Mouse (Mus musculus): ENCODE results near the gene Lyst. TPM values are rescaled to one million over a fixed set of nuclear protein-coding genes. Genes with fewer than 3 reads are reported as not detected.

The Lyst gene
- total and polyA plus RNA-seq, 3 experiments = 2.9 to 3.1 TPM; not detected in 1

DNA sequence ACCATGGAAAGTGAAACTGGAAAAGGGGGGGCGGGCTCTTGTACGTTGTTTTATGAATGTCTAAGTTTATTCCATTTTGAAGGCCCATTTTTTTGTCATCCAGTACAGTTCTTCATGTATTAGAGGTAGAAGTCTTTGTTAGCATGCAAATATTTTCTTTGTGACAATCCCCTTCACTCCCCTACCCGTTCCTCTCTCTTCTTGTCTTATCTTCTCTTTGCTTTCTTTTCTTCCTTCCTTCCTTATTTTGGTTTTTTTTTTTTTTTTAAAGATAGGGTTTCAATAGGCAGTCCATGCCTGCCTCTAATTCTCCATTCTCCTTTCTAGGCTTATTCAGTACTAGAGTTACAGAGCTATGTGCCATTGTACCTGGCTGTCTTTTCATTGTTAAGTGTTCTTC is 32.4 kb downstream of the Lyst start:
- no peaks in the 10 kb centered on the region for H3K79me2 ChIP-seq (ENCODE audit: control insufficient read depth, insufficient read depth, low read length, poor library complexity)
- H3K27me3 ChIP-seq (ENCODE audit: control insufficient read depth in 1 of 2, insufficient read depth in 2 of 2, low read length in 2 of 2) = no peaks in the 10 kb centered on the region
- DNase-seq (ENCODE audit: low read depth, low spot score) = peak; percentile 53
- H3K9ac ChIP-seq (ENCODE audit: control insufficient read depth, low read depth, low read length, poor library complexity, severe bottlenecking) = peak overlapping the region; percentile 51
- TF ChIP-seq SMC3 (IDR thresholded peaks at IDR 0.05; ENCODE audit: low read depth, low read length) (no peak), TBP (IDR thresholded peaks at IDR 0.05; ENCODE audit: low read depth, low read length) (no peak), MAZ (IDR thresholded peaks at IDR 0.05; ENCODE audit: low read depth, low read length) (no peak), HCFC1 (IDR thresholded peaks at IDR 0.05; ENCODE audit: low read depth, low read length) (0 out of 2 replicates have a peak, but pooled peaks have one; percentile 22), BHLHE40 (IDR thresholded peaks at IDR 0.05; ENCODE audit: borderline replicate concordance, low read depth, low read length) (no peak), NELFE (IDR thresholded peaks at IDR 0.05; ENCODE audit: low read depth, low read length) (no peak), TCF12 (IDR thresholded peaks at IDR 0.05; ENCODE audit: low read depth, low read length) (no peak), TAL1 (IDR thresholded peaks at IDR 0.05; ENCODE audit: low read length) (no peak), CHD2 (IDR thresholded peaks at IDR 0.05; ENCODE audit: low read length) (no peak), CTCF (IDR thresholded peaks at IDR 0.05 in 2 of 3, conservative IDR thresholded peaks at IDR 0.05 in 1 of 3; ENCODE audit: control insufficient read depth in 1 of 3, insufficient read depth in 1 of 3, low read depth in 2 of 3, low read length in 3 of 3, poor library complexity in 1 of 3, severe bottlenecking in 1 of 3) (no peak), ZC3H11A (IDR thresholded peaks at IDR 0.05; ENCODE audit: low read depth, low read length) (no peak), USF1 (IDR thresholded peaks at IDR 0.05; ENCODE audit: low read depth, low read length) (no peak), POLR2A (IDR thresholded peaks at IDR 0.05; ENCODE audit: control insufficient read depth in 1 of 2, insufficient read depth in 1 of 2, low read depth in 1 of 2, low read length in 2 of 2, poor library complexity in 1 of 2) (no peak), ZKSCAN1 (IDR thresholded peaks at IDR 0.05; ENCODE audit: low read depth, low read length) (no peak), NRF1 (IDR thresholded peaks at IDR 0.05; ENCODE audit: insufficient read depth, low read depth, low read length, poor library complexity, severe bottlenecking) (no peak), JUND (IDR thresholded peaks at IDR 0.05; ENCODE audit: low read depth, low read length) (no peak), E2F4 (IDR thresholded peaks at IDR 0.05; ENCODE audit: borderline replicate concordance, low read depth, low read length) (no peak), POLR2AphosphoS2 (IDR thresholded peaks at IDR 0.05; ENCODE audit: low read length) (no peak), MAX (IDR thresholded peaks at IDR 0.05; ENCODE audit: low read length) (no peak), ZMIZ1 (IDR thresholded peaks at IDR 0.05; ENCODE audit: low read depth, low read length) (no peak), CHD1 (IDR thresholded peaks at IDR 0.05; ENCODE audit: low read depth, low read length) (no peak), ETS1 (IDR thresholded peaks at IDR 0.05; ENCODE audit: low read depth, low read length) (peak; percentile 42; the same call in 1 of the 2 replicates), MXI1 (IDR thresholded peaks at IDR 0.05; ENCODE audit: low read depth, low read length) (no peak), MAFK (IDR thresholded peaks at IDR 0.05; ENCODE audit: borderline replicate concordance, low read depth, low read length) (no peak), GATA1 (IDR thresholded peaks at IDR 0.05; ENCODE audit: low read depth, low read length) (peak; percentile 73), ZNF384 (IDR thresholded peaks at IDR 0.05; ENCODE audit: low read depth, low read length) (peak; percentile 98), RCOR1 (IDR thresholded peaks at IDR 0.05; ENCODE audit: low read depth, low read length) (peak; percentile 60; the same call in 1 of the 2 replicates), MYB (IDR thresholded peaks at IDR 0.05; ENCODE audit: low read depth, low read length) (no peak), MYC (IDR thresholded peaks at IDR 0.05; ENCODE audit: low read depth, low read length) (0 out of 2 replicates have a peak, but pooled peaks have one; percentile 40), GABPA (IDR thresholded peaks at IDR 0.05; ENCODE audit: low read depth, low read length) (no peak), SIN3A (IDR thresholded peaks at IDR 0.05; ENCODE audit: low read length) (0 out of 2 replicates have a peak, but pooled peaks have one; percentile 49), EP300 (IDR thresholded peaks at IDR 0.05; ENCODE audit: low read depth in 1 of 2, low read length in 2 of 2) (peak; percentile 69 to 89), ELF1 (IDR thresholded peaks at IDR 0.05; ENCODE audit: low read depth, low read length) (no peak), KAT2A (conservative IDR thresholded peaks at IDR 0.05; ENCODE audit: low read depth, low read length) (no peak), USF2 (IDR thresholded peaks at IDR 0.05; ENCODE audit: borderline replicate concordance in 1 of 2, insufficient read depth in 1 of 2, low read depth in 1 of 2, low read length in 2 of 2) (no peak)
- H3K4me3 ChIP-seq (ENCODE audit: control insufficient read depth in 1 of 2, insufficient read depth in 1 of 2, low read depth in 2 of 2, low read length in 2 of 2) = peak overlapping the region in 1 of 2 experiments; percentile 44; a peak in 2 of 4 replicates
- peak overlapping the region; percentile 71 for H3K27ac ChIP-seq (ENCODE audit: control insufficient read depth, low read depth, low read length)
- H3K4me1 ChIP-seq (ENCODE audit: control insufficient read depth in 1 of 2, insufficient read depth in 2 of 2, low read length in 2 of 2) = peaks cover 0 to 6% of the 10 kb centered on the region in 2 experiments; a peak in 1 of 4 replicates
- H3K9me3 ChIP-seq (replicated peaks; ENCODE audit: insufficient read depth, low read length) = no peaks in the 10 kb centered on the region
- H3K36me3 ChIP-seq (ENCODE audit: control insufficient read depth in 1 of 2, insufficient read depth in 2 of 2, low read length in 2 of 2) = peaks cover 0 to 13% of the 10 kb centered on the region in 2 experiments; a peak in 3 of 4 replicates
